Mouse (Mus musculus) large intestine, adult 2 months (tissue): Measurements from ENCODE around the gene Ralb. TPM values are rescaled to one million over a fixed set of nuclear protein-coding genes. Genes with fewer than 3 reads are reported as not detected.

Source experiments
- DNase-seq: peaks from one replicate; pipeline ENCODE4 v3.0.0-alpha.2; 2012; ENCODE audit warnings: low read depth, low spot score
- WGBS: fragments of 180-500 bp; shearing (Covaris S2); methylation state at CpG from one replicate; pipeline ENCODE4 v1.1.7; 2018; 5-methylcytosine and 5-hydroxymethylcytosine counted together
- polyA plus RNA-seq: library from polyadenylated mRNA; depleted of rRNA; stranded (reverse); fragments of >200 nt; gene quantifications from 2 replicates; pipeline ENCODE4 v1.2.3, GENCODE M21; 2012; rRNA removed

Ralb gene
- polyA plus RNA-seq, result 51.7 TPM in 2 replicates

- under 1% methylated on average over 57 of the region's 57 CpGs for WGBS
Observed at GRCm38 (mm10) chr1:119504260-119505062, at the start of gene Ralb. Ralb (minus strand) TSS chr1:119504794.

GRCm38 (mm10) chr1:119551651-119552050 is 47.1 kb upstream of the Ralb start:
- WGBS, result 96% methylated on average over 1 of the region's 1 CpGs
- DNase-seq, result no peak

More at GRCm38 (mm10) chr1:119504260-119505062, at the start of gene Ralb:
- peak; percentile 95 for DNase-seq

- DNase-seq, result no peak
- WGBS, result 96% methylated on average over 2 of the region's 2 CpGs
Observed at GRCm38 (mm10) chr1:119550064-119550463, 45.5 kb upstream of the Ralb start.

DNA sequence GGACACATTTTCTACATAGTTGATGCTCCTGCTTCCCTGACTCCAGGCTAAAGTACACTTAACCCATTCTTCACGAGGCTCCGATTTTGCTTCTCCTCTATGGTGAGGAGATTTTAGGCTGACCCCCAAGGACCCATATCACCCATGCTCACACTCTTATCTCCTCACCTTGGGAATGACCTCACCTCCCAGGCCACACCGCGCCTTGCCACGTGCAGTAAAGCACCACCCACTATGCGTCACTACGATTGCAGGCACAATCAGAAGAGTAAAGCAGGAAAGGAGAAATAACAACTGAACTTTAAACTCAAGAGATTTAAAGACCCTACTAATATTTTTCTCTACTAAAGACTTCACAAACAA is 44.7 kb upstream of the Ralb start:
- WGBS, result 58% methylated on average over 7 of the region's 7 CpGs
- DNase-seq, result no peak

- 60% methylated on average over 7 of the region's 7 CpGs for WGBS
- DNase-seq, result no peak
Observed at GRCm38 (mm10) chr1:119548668-119549326, 44.2 kb upstream of the Ralb start.

- no peak for DNase-seq
- WGBS, result 80% methylated on average over 3 of the region's 3 CpGs
Observed at GRCm38 (mm10) chr1:119546490-119546889, 41.9 kb upstream of the Ralb start.

GRCm38 (mm10) chr1:119545671-119546070 is 41.1 kb upstream of the Ralb start:
- DNase-seq, result no peak
- 92% methylated on average over 4 of the region's 4 CpGs for WGBS

DNA sequence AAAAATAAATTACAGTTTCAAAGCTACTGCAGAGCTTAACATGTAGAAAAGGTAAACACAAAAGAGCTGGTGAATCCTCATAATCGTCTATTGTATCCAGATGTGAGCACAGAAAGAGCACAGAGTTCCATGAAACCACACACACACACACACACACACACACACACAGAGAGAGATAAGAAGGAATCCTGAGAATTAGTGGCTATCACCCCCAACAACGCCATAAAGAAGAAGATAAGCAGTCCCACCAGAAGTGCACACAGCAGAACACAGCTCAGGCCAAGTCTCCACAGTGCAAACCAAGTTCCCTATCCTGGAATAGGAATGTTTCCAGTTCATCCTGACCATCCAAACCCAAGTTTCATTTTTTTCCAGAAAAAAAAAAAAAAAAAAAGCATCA is 40.6 kb upstream of the Ralb start:
- 28% methylated on average over 2 of the region's 2 CpGs for WGBS
- DNase-seq, result no peak

GRCm38 (mm10) chr1:119544611-119545155 is 40.1 kb upstream of the Ralb start:
- DNase-seq, result no peak
- 52% methylated on average over 5 of the region's 5 CpGs for WGBS

GRCm38 (mm10) chr1:119543316-119543715 is 38.7 kb upstream of the Ralb start:
- WGBS, result 25% methylated on average over 6 of the region's 6 CpGs
- no peak for DNase-seq

GRCm38 (mm10) chr1:119541570-119541969 is 37.0 kb upstream of the Ralb start:
- WGBS, result 44% methylated on average over 3 of the region's 3 CpGs
- DNase-seq, result no peak

DNA sequence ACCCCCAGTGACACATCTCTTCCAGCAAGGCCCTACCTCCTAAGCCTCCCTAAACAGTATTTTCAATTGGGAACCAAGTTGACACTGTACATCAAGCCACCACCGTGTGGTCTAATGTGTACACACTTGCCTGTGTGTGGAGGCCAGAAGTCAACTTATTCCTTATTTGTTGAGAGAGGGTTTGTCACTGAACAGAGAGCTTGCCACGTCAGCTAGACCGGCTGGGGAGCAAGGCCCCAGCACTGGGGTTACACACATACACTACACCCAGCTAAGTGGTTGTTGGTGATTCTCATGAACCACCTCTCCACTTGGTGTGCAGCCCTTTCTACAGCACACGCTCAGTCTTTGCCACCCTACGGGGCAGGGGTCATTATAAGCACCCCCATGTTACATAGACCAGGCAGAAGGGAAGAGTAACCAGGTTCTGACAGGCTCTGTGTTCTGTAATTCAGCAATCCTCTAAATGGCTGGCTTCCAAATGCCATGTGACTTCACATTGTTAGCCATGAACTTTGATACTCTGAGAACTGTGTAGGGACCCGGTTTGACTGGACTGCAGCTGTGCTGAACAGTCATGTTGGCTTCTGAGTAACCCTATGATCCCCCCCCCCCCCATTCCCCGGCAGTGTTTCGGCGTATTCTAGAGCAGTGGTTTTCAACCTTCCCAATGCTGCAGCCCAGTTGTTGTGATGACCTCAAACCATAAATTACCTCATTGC is 36.4 kb upstream of the Ralb start:
- 33% methylated on average over 9 of the region's 9 CpGs for WGBS
- DNase-seq, result no peak

- no peak for DNase-seq
- 25% methylated on average over 2 of the region's 2 CpGs for WGBS
Observed at GRCm38 (mm10) chr1:119539252-119539651, 34.7 kb upstream of the Ralb start.

GRCm38 (mm10) chr1:119537651-119538050 is 33.1 kb upstream of the Ralb start:
- WGBS, result 37% methylated on average over 6 of the region's 6 CpGs
- DNase-seq, result no peak

DNA sequence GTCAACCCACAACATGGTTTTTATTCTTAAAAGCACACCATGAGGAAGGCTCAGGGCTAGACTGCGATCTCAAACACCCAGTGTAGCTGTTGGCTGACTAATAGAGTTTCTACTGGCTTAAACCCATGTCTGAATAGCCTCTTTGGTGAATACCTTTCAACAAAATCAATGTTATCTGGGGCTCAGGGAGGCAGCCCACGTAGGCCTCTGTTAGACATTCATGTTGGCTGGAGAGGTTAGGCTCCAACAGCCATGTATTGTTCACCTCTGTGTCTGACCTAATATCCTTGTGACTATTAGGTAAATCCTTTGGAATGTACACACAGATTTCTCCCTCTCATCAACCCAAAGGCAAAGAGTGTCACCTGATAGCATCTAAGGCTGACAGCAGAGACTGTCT is 31.5 kb upstream of the Ralb start:
- WGBS, result 90% methylated on average over 2 of the region's 2 CpGs
- no peak for DNase-seq

GRCm38 (mm10) chr1:119534341-119534740 is 29.7 kb upstream of the Ralb start:
- no peak for DNase-seq
- 87% methylated on average over 5 of the region's 5 CpGs for WGBS

DNA sequence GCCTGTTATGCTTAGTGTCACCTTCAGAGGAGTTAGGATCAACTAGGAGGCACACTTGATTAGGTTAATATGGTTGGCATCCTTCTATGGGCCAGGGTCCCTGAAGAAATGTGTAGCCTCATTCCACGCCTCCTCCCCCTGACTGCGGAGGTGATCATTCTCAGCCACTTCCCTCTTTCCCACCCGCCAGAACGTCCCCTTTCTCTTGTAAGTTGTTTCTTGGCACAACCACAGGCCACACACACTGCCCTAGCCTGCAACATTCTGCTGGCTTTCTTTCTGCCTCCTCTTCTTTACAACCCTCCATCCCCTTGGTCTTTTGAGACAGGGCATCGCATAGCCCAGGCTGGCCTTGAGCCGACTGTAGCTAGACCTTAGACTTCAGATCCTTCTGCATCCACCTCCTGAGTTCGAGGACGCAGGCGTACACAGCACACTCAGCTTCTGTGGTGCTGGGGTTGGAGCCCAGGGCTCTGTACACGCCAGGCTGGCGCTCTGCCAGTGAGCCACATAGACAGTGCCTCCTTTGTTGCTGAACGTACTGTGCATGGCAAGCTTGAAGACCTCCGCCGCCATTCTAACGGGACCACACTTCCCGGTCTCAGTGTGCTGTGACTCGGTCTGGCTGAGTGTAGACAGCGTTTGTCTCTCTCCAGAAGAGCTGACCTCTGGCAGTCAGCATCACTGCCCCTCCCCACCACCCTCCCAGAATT is 28.7 kb upstream of the Ralb start:
- WGBS, result 77% methylated on average over 18 of the region's 18 CpGs

DNA sequence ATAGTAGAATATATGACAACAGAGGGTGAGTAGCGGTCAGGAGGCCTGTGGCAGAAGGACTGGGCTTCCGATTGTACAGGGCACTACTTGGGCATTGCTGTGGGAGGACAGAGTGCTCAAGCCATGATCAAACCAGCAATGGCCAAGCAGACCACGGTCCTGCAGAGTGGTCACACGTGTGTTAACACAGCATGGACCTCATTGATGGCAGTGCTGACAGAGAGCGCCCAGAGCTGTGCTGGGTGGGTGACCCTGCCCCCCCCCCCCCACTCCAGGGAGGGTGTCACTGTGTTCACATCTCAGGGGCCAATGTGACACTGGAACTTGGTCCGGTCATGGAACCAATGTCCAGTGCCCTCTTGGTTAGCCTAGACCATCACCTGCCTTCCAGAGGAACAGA is 27.6 kb upstream of the Ralb start:
- 98% methylated on average over 6 of the region's 6 CpGs for WGBS
- DNase-seq, result no peak

More for the DNA sequence above, 28.7 kb upstream of the Ralb start:
- no peak for DNase-seq

- WGBS, result 22% methylated on average over 13 of the region's 13 CpGs
- DNase-seq, result peak; percentile 85
Observed at GRCm38 (mm10) chr1:119530941-119531340, 26.3 kb upstream of the Ralb start.
